Mouse (Mus musculus): ENCODE data around the gene Cldn4. TPM values are rescaled to one million over a fixed set of nuclear protein-coding genes. Genes with fewer than 3 reads are reported as not detected.

The Cldn4 gene
- polyA plus RNA-seq, 1 experiment from 2014 or later, result 16.9 TPM

- H3K4me1 ChIP-seq (ENCODE audit: control insufficient read depth, insufficient read depth, low read length), result no peaks in the 10 kb centered on the region
- no peaks in the 10 kb centered on the region for H3K9me3 ChIP-seq (replicated peaks; ENCODE audit: control insufficient read depth, low read length)
- DNase-seq (ENCODE audit: low spot score) (no peak), ATAC-seq (replicated peaks; ENCODE audit: insufficient number of reproducible peaks, low FRiP score, low TSS enrichment, low read depth) (no peak)
- no peaks in the 10 kb centered on the region for H3K36me3 ChIP-seq (replicated peaks; ENCODE audit: control insufficient read depth, insufficient read depth, low read depth, low read length)
- no peak overlapping the region for H3K27ac ChIP-seq (replicated peaks; ENCODE audit: low read depth, low read length)
- WGBS, result 80% methylated on average over 2 of the region's 2 CpGs
- no peaks in the 10 kb centered on the region; the same call in 1 of the 2 replicates for H3K27me3 ChIP-seq (ENCODE audit: control insufficient read depth, insufficient read depth, low read length)
- H3K4me3 ChIP-seq (ENCODE audit: low read depth, low read length), result no peak overlapping the region
- no peak overlapping the region for H3K9ac ChIP-seq (replicated peaks; ENCODE audit: low read length)
- H3K4me2 ChIP-seq (ENCODE audit: low read depth, low read length), result no peak overlapping the region
Measured at GRCm38 (mm10) chr5:134911901-134912300, 34.8 kb downstream of the Cldn4 start.

- DNase-seq (ENCODE audit: low spot score) (peak; percentile 93), ATAC-seq (replicated peaks; ENCODE audit: insufficient number of reproducible peaks, low FRiP score, low TSS enrichment, low read depth) (peak; percentile 88)
- no peaks in the 10 kb centered on the region for H3K9me3 ChIP-seq (replicated peaks; ENCODE audit: control insufficient read depth, low read length)
- no peaks in the 10 kb centered on the region for H3K36me3 ChIP-seq (replicated peaks; ENCODE audit: control insufficient read depth, insufficient read depth, low read depth, low read length)
- H3K4me3 ChIP-seq (ENCODE audit: low read depth, low read length), result no peak overlapping the region
- no peaks in the 10 kb centered on the region for H3K27me3 ChIP-seq (ENCODE audit: control insufficient read depth, insufficient read depth, low read length)
- no peak overlapping the region for H3K27ac ChIP-seq (replicated peaks; ENCODE audit: low read depth, low read length)
- H3K4me2 ChIP-seq (ENCODE audit: low read depth, low read length), result no peak overlapping the region
- under 1% methylated on average over 13 of the region's 13 CpGs for WGBS
- 0 out of 2 replicates have a peak overlapping the region, but pooled peaks have one; percentile 22 for H3K9ac ChIP-seq (replicated peaks; ENCODE audit: low read length)
- H3K4me1 ChIP-seq (ENCODE audit: control insufficient read depth, insufficient read depth, low read length), result no peaks in the 10 kb centered on the region
Measured at GRCm38 (mm10) chr5:134907135-134907534, 39.6 kb downstream of the Cldn4 start.

GRCm38 (mm10) chr5:134906633-134907032 lies 40.1 kb downstream of the Cldn4 start, which contains the start of gene Tmem270:
Gene Tmem270, minus strand, starts transcription at chr5:134906733.
- Histone ChIP-seq H3K27ac (replicated peaks; ENCODE audit: low read depth, low read length) (no peak within 1 kb of the TSS), H3K9ac (replicated peaks; ENCODE audit: low read length) (0 out of 2 replicates have a peak within 1 kb of the TSS, but pooled peaks have one; percentile 22), H3K27me3 (ENCODE audit: control insufficient read depth, insufficient read depth, low read length) (no peaks in the 10 kb centered on the region), H3K9me3 (replicated peaks; ENCODE audit: control insufficient read depth, low read length) (no peaks in the 10 kb centered on the region), H3K4me3 (ENCODE audit: low read depth, low read length) (no peak within 1 kb of the TSS), H3K4me1 (ENCODE audit: control insufficient read depth, insufficient read depth, low read length) (no peaks in the 10 kb centered on the region), H3K4me2 (ENCODE audit: low read depth, low read length) (no peak within 1 kb of the TSS), H3K36me3 (replicated peaks; ENCODE audit: control insufficient read depth, insufficient read depth, low read depth, low read length) (no peaks in the 10 kb centered on the region)
- DNase-seq (ENCODE audit: low spot score) (no peak), ATAC-seq (replicated peaks; ENCODE audit: insufficient number of reproducible peaks, low FRiP score, low TSS enrichment, low read depth) (no peak)
- WGBS, result 78% methylated on average over 6 of the region's 6 CpGs

- WGBS, result 72% methylated on average over 8 of the region's 8 CpGs
Measured at GRCm38 (mm10) chr5:134901644-134902027, 45.1 kb downstream of the Cldn4 start.

GRCm38 (mm10) chr5:134901012-134901643 lies 45.6 kb downstream of the Cldn4 start:
- Histone ChIP-seq H3K36me3 (replicated peaks; ENCODE audit: control insufficient read depth, insufficient read depth, low read depth, low read length) (no peaks in the 10 kb centered on the region), H3K4me3 (ENCODE audit: low read depth, low read length) (no peak overlapping the region), H3K4me2 (ENCODE audit: low read depth, low read length) (no peak overlapping the region), H3K27ac (replicated peaks; ENCODE audit: low read depth, low read length) (no peak overlapping the region), H3K9me3 (replicated peaks; ENCODE audit: control insufficient read depth, low read length) (no peaks in the 10 kb centered on the region), H3K27me3 (ENCODE audit: control insufficient read depth, insufficient read depth, low read length) (no peaks in the 10 kb centered on the region), H3K9ac (replicated peaks; ENCODE audit: low read length) (no peak overlapping the region), H3K4me1 (ENCODE audit: control insufficient read depth, insufficient read depth, low read length) (no peaks in the 10 kb centered on the region)
- ATAC-seq (replicated peaks; ENCODE audit: insufficient number of reproducible peaks, low FRiP score, low TSS enrichment, low read depth) (no peak), DNase-seq (ENCODE audit: low spot score) (peak; percentile 78)
- WGBS, result 33% methylated on average over 12 of the region's 12 CpGs

More at GRCm38 (mm10) chr5:134901644-134902027, 45.1 kb downstream of the Cldn4 start:
- H3K4me1 ChIP-seq (ENCODE audit: control insufficient read depth, insufficient read depth, low read length), result no peaks in the 10 kb centered on the region
- DNase-seq (ENCODE audit: low spot score) (no peak), ATAC-seq (replicated peaks; ENCODE audit: insufficient number of reproducible peaks, low FRiP score, low TSS enrichment, low read depth) (no peak)
- H3K4me3 ChIP-seq (ENCODE audit: low read depth, low read length), result no peak overlapping the region
- no peaks in the 10 kb centered on the region for H3K27me3 ChIP-seq (ENCODE audit: control insufficient read depth, insufficient read depth, low read length)
- no peaks in the 10 kb centered on the region for H3K36me3 ChIP-seq (replicated peaks; ENCODE audit: control insufficient read depth, insufficient read depth, low read depth, low read length)
- H3K9ac ChIP-seq (replicated peaks; ENCODE audit: low read length), result no peak overlapping the region
- H3K4me2 ChIP-seq (ENCODE audit: low read depth, low read length), result no peak overlapping the region
- H3K27ac ChIP-seq (replicated peaks; ENCODE audit: low read depth, low read length), result no peak overlapping the region
- H3K9me3 ChIP-seq (replicated peaks; ENCODE audit: control insufficient read depth, low read length), result no peaks in the 10 kb centered on the region

GRCm38 (mm10) chr5:134897596-134897995 lies 49.1 kb downstream of the Cldn4 start:
- no peak overlapping the region for H3K27ac ChIP-seq (replicated peaks; ENCODE audit: low read depth, low read length)
- ATAC-seq (replicated peaks; ENCODE audit: insufficient number of reproducible peaks, low FRiP score, low TSS enrichment, low read depth) (no peak), DNase-seq (ENCODE audit: low spot score) (no peak)
- H3K36me3 ChIP-seq (replicated peaks; ENCODE audit: control insufficient read depth, insufficient read depth, low read depth, low read length), result no peaks in the 10 kb centered on the region
- H3K9ac ChIP-seq (replicated peaks; ENCODE audit: low read length), result no peak overlapping the region
- H3K4me2 ChIP-seq (ENCODE audit: low read depth, low read length), result no peak overlapping the region
- H3K27me3 ChIP-seq (ENCODE audit: control insufficient read depth, insufficient read depth, low read length), result no peaks in the 10 kb centered on the region
- H3K4me1 ChIP-seq (ENCODE audit: control insufficient read depth, insufficient read depth, low read length), result no peaks in the 10 kb centered on the region
- 59% methylated on average over 17 of the region's 17 CpGs for WGBS
- no peaks in the 10 kb centered on the region for H3K9me3 ChIP-seq (replicated peaks; ENCODE audit: control insufficient read depth, low read length)
- H3K4me3 ChIP-seq (ENCODE audit: low read depth, low read length), result no peak overlapping the region

- 82% methylated on average over 8 of the region's 8 CpGs for WGBS
- no peaks in the 10 kb centered on the region for H3K4me1 ChIP-seq (ENCODE audit: control insufficient read depth, insufficient read depth, low read length)
- ATAC-seq (replicated peaks; ENCODE audit: insufficient number of reproducible peaks, low FRiP score, low TSS enrichment, low read depth) (no peak), DNase-seq (ENCODE audit: low spot score) (no peak)
- no peak overlapping the region for H3K4me3 ChIP-seq (ENCODE audit: low read depth, low read length)
- no peaks in the 10 kb centered on the region for H3K36me3 ChIP-seq (replicated peaks; ENCODE audit: control insufficient read depth, insufficient read depth, low read depth, low read length)
- no peak overlapping the region for H3K9ac ChIP-seq (replicated peaks; ENCODE audit: low read length)
- H3K4me2 ChIP-seq (ENCODE audit: low read depth, low read length), result no peak overlapping the region
- no peaks in the 10 kb centered on the region for H3K9me3 ChIP-seq (replicated peaks; ENCODE audit: control insufficient read depth, low read length)
- H3K27ac ChIP-seq (replicated peaks; ENCODE audit: low read depth, low read length), result no peak overlapping the region
- no peaks in the 10 kb centered on the region for H3K27me3 ChIP-seq (ENCODE audit: control insufficient read depth, insufficient read depth, low read length)
Measured at GRCm38 (mm10) chr5:134896965-134897364, 49.8 kb downstream of the Cldn4 start.

- Histone ChIP-seq H3K9ac (replicated peaks; ENCODE audit: low read length) (no peak overlapping the region), H3K4me2 (ENCODE audit: low read depth, low read length) (no peak overlapping the region), H3K36me3 (replicated peaks; ENCODE audit: control insufficient read depth, insufficient read depth, low read depth, low read length) (no peaks in the 10 kb centered on the region), H3K4me3 (ENCODE audit: low read depth, low read length) (no peak overlapping the region), H3K27me3 (ENCODE audit: control insufficient read depth, insufficient read depth, low read length) (no peaks in the 10 kb centered on the region), H3K4me1 (ENCODE audit: control insufficient read depth, insufficient read depth, low read length) (no peaks in the 10 kb centered on the region), H3K27ac (replicated peaks; ENCODE audit: low read depth, low read length) (no peak overlapping the region), H3K9me3 (replicated peaks; ENCODE audit: control insufficient read depth, low read length) (no peaks in the 10 kb centered on the region)
- whole genome bisulfite sequencing, result 27% methylated on average over 8 of the region's 8 CpGs
- ATAC-seq (replicated peaks; ENCODE audit: insufficient number of reproducible peaks, low FRiP score, low TSS enrichment, low read depth) (peak; percentile 68; the same call in 1 of the 2 replicates), DNase-seq (ENCODE audit: low spot score) (peak; percentile 85)
Measured at GRCm38 (mm10) chr5:134895291-134895690, 51.4 kb downstream of the Cldn4 start.

Measured in embryonic facial prominence, embryonic 11.5 days (tissue).